Mouse (Mus musculus) thymus, adult 2 months (tissue): Measurements from ENCODE around the gene Tmco4. TPM values are rescaled to one million over a fixed set of nuclear protein-coding genes. Genes with fewer than 3 reads are reported as not detected.

Source experiments
- DNase-seq: peaks from one replicate; pipeline ENCODE4 v3.0.0; 2021
- H3K27ac ChIP-seq: fragments of 200-500 bp; 2 replicates; pipeline ENCODE4 v1.5.1; 2012; ENCODE audit warnings: low read length, control low read depth; ENCODE audit not compliant: control insufficient read depth, insufficient read depth
- H3K27me3 ChIP-seq: fragments of 200-500 bp; 2 replicates; pipeline ENCODE4 v1.6.1; 2012; ENCODE audit warnings: mild to moderate bottlenecking, low read length, moderate library complexity, mixed read lengths; ENCODE audit not compliant: control insufficient read depth, insufficient read depth
- H3K36me3 ChIP-seq: fragments of 200-500 bp; 2 replicates; pipeline ENCODE4 v1.6.1; 2012; ENCODE audit warnings: mild to moderate bottlenecking, low read length, moderate library complexity; ENCODE audit not compliant: control insufficient read depth, insufficient read depth
- H3K4me1 ChIP-seq: fragments of 200-500 bp; replicated peaks from 2 replicates; pipeline ENCODE4 v1.6.1; 2012; ENCODE audit warnings: low read length; ENCODE audit not compliant: control insufficient read depth, insufficient read depth
- H3K4me3 ChIP-seq: fragments of 200-500 bp; 2 replicates; pipeline ENCODE4 v1.5.1; 2012; ENCODE audit warnings: mild to moderate bottlenecking, low read length, control low read depth, moderate library complexity; ENCODE audit not compliant: control insufficient read depth, insufficient read depth
- CTCF ChIP-seq: fragments of 200-500 bp; IDR thresholded peaks from 2 replicates; pipeline ENCODE4 v1.5.1; 2012; ENCODE audit warnings: mild to moderate bottlenecking, control low read depth, low read length, moderate library complexity, borderline replicate concordance; ENCODE audit not compliant: control insufficient read depth, poor library complexity, insufficient read depth; ENCODE audit errors: extremely low read depth
- POLR2A ChIP-seq: fragments of 200-500 bp; IDR thresholded peaks from 2 replicates; pipeline ENCODE4 v1.6.1; 2012; ENCODE audit warnings: mild to moderate bottlenecking, low read length, control low read depth, moderate library complexity; ENCODE audit not compliant: control insufficient read depth, poor library complexity, insufficient read depth; ENCODE audit errors: extremely low read depth
- WGBS: fragments of 180-500 bp; shearing (Covaris S2); methylation state at CpG from one replicate; pipeline ENCODE4 v1.1.7; 2018; 5-methylcytosine and 5-hydroxymethylcytosine counted together
- polyA plus RNA-seq: library from polyadenylated mRNA; depleted of rRNA; stranded (reverse); fragments of >200 nt; gene quantifications from 2 replicates; pipeline ENCODE4 v1.2.3, GENCODE M21; 2012

Tmco4 gene
- polyA plus RNA-seq, 1 experiment, result 30.7 TPM

DNA sequence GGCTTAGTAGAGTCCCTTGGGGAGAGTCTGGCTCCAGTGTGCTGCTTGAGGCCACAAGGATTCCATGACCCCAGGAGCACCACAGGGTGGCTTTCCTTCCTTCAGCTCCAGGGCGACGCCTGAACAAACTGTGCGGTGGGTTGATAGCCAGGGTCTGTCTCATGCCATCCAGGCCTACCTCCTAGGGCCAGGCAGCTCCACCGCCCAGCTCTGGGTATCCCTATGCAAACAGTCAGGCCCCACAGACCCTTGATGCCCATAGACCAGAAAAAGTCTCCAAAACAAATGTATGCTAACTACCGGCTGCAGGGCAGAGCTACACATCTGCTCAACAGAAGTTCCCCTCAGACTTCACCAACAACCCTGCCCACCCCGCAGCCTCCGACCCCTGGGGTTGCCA lies 118.4 kb downstream of the Tmco4 start:
- 63% methylated on average over 7 of the region's 7 CpGs for WGBS
- Histone ChIP-seq H3K4me3 (no peak overlapping the region), H3K36me3 (no peaks in the 10 kb centered on the region), H3K4me1 (no peaks in the 10 kb centered on the region), H3K27ac (no peak overlapping the region), H3K27me3 (peaks cover 6% of the 10 kb centered on the region; the same call in 1 of the 2 replicates)
- DNase-seq, result no peak
- TF ChIP-seq CTCF (no peak), POLR2A (no peak)

DNA sequence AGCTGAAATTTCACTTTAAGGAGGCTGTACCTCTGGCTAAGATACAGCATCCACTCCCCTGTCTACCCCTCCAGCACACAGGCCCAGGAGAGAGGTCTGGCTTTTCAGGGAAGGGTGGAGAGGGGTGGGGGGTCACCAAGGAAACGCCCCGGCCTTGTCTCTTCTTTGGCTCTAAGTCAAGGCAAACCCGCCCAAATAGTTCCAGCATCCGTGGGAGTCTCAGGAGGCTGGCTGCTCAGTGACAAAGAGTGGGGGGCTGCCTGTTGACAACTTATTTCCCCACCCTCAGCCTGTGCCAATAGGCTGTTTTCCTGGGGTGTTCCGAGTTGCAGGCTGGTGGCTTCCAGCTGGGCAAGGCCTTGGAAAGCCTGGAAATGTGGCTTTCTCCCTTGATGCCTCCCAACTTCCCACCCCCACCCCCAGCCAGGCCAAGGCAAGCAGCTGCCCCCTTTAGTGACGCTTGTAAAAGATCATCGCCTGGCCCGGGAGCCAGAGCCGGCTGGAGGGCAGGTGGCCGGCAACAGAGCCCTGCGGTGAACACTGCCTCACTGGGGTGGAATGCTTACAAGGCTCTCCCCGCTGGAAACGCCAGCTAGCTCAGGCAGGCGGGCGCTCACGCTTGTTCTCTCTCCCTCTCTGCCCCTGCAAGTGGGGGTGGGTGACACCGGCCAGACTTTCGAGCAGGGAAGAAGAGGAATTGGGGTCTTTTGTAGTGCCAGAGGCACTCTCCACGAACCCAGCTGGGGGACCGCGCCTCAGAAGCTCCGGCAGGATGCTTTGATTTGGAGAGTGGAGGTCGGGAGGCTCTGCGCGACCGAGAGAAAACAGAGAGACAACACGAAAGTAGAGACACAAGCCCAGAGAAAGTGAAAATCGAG lies 119.0 kb downstream of the Tmco4 start:
- no peak for TF ChIP-seq CTCF
- no peak for TF ChIP-seq POLR2A
- H3K27ac ChIP-seq, result no peak overlapping the region
- no peak overlapping the region; the same call in 1 of the 2 replicates for H3K4me3 ChIP-seq
- DNase-seq, result no peak
- H3K4me1 ChIP-seq, result no peaks in the 10 kb centered on the region
- WGBS, result 14% methylated on average over 28 of the region's 28 CpGs
- H3K36me3 ChIP-seq, result no peaks in the 10 kb centered on the region
- H3K27me3 ChIP-seq, result peaks cover 6% of the 10 kb centered on the region; the same call in 1 of the 2 replicates

DNA sequence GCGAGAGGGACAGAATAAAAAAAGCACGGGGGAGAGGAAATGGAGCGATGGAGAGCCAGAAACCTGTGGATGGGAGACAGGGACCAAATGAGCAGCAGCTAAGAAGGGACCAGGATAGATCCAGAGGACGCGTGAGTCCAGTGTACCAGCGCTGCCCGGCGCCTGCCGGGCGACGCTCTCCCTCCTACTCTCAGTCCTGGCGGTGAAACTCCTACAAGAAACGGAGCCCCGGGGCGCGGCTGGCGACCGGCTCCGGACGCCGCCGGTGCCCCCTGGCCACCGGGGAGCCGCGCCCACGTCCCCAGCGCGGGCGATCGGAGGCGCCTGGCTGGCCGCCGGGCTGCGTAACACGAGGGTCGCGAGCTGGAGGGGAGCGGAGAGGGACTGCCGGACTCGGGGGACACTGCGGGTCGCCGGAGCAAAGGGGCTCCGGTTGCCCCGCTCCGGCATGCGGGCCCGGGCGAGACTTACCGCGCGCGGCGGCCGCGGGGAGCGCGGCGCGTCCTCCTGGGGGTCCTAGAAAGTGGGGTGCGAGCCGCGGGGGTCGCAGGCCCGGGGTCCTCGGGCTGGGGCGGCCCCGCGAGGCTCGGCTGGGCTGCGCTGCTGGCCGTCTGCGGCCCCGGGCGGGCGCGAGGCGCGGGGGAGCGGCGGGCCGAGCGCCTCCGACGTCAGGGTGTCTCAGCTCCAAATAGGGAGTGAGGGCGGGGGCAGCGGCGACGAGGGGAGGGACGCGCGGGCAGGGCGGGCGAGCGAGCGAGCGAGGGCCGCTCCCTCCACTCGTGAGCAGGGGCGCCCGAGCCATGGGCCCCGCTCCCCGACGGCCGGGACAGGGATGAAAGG lies 119.9 kb downstream of the Tmco4 start, which contains the start of gene Nbl1:
Nbl1 (minus strand) TSS at position 638 of the 840 bp plus-strand sequence.
- 4% methylated on average over 105 of the region's 105 CpGs for WGBS
- Histone ChIP-seq H3K4me3 (peak within 1 kb of the TSS; percentile 8), H3K27ac (no peak within 1 kb of the TSS), H3K27me3 (peaks cover 6% of the 10 kb centered on the region; the same call in 1 of the 2 replicates), H3K36me3 (no peaks in the 10 kb centered on the region), H3K4me1 (no peaks in the 10 kb centered on the region)
- DNase-seq, result no peak
- no peak for TF ChIP-seq CTCF
- TF ChIP-seq POLR2A, result no peak

DNA sequence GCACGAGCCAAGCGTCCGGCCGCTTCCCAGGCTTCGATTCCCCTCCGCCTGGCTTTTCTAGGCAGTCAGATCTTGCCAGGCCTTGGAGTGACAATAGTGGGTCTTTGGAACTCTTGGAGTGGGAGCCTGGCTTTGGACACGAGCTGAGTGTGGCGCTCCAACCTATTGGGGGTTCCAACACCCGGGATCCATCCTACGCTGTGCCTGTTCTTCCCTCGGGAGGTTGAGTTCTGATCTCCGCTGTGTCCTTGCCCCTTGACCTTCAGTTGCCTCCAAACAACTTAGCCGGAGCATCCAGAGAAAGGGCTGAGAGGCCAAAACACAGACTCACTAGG lies 120.5 kb downstream of the Tmco4 start:
- no peak overlapping the region for H3K27ac ChIP-seq

DNA sequence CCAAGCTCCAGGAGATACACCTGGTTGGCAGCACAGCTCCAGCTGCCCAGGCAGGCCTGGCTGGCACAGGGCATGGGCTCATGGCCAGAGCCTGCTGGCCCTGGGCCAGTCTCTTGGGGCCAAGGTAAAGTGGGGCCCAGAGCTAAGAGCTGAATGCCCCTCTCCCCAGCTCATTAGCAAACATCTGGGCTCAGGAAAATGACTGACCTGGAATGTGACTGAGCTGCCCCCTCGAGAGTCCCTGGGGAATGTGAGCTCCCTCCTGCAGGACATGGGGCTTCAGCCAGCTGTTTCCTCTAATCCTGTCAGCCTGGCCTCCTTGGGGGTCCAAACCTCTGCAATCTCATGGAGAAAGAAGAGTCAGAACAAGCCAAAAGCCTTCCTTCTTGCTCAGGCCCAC lies 122.7 kb downstream of the Tmco4 start:
- no peak for TF ChIP-seq CTCF
- 82% methylated on average over 1 of the region's 1 CpGs for WGBS
- H3K4me3 ChIP-seq, result no peak overlapping the region
- H3K4me1 ChIP-seq, result no peaks in the 10 kb centered on the region
- DNase-seq, result no peak
- H3K27ac ChIP-seq, result no peak overlapping the region
- H3K27me3 ChIP-seq, result peaks cover 6% of the 10 kb centered on the region; the same call in 1 of the 2 replicates
- H3K36me3 ChIP-seq, result no peaks in the 10 kb centered on the region

More for the DNA sequence above, 120.5 kb downstream of the Tmco4 start:
- Histone ChIP-seq H3K27me3 (peaks cover 6% of the 10 kb centered on the region; the same call in 1 of the 2 replicates), H3K36me3 (no peaks in the 10 kb centered on the region), H3K4me3 (no peak overlapping the region), H3K4me1 (no peaks in the 10 kb centered on the region)
- no peak for TF ChIP-seq POLR2A
- no peak for TF ChIP-seq CTCF
- WGBS, result 58% methylated on average over 13 of the region's 13 CpGs
- DNase-seq, result no peak

DNA sequence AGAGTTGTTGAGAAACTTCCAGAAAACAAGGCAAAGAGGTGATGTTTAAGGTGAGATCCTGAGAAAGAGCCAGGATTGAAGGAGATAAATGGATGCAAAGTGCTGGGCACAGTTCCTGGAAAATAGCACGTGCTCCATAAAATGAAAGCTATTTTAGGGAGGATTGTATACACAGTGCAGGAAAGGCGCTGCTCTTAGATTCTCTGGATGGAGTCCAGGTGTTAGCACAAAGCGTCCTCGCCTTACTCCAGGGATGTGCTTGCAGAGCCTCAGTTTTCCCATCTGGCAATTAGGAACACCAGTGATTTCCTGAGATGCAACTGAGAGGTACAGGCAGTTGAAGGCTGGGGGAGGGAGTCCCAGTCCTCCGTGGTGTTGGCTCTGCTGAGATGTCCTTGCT lies 123.5 kb downstream of the Tmco4 start:
- Histone ChIP-seq H3K27ac (no peak overlapping the region), H3K4me3 (no peak overlapping the region)

More for the DNA sequence above, 123.5 kb downstream of the Tmco4 start:
- Histone ChIP-seq H3K36me3 (no peaks in the 10 kb centered on the region), H3K27me3 (peaks cover 6% of the 10 kb centered on the region; the same call in 1 of the 2 replicates), H3K4me1 (no peaks in the 10 kb centered on the region)
- DNase-seq, result no peak
- no peak for TF ChIP-seq CTCF
- no peak for TF ChIP-seq POLR2A
- 79% methylated on average over 5 of the region's 5 CpGs for WGBS
